Mouse (Mus musculus) embryonic fibroblast, embryonic 13.5 days (primary cell): Measurements from ENCODE around the gene Sfswap. TPM values are rescaled to one million over a fixed set of nuclear protein-coding genes. Genes with fewer than 3 reads are reported as not detected.
A peak's percentile ranks its signal among the peaks of the same experiment; 100 is the strongest.

Experiments used
- H3K27ac ChIP-seq: 2 replicates; pipeline ENCODE4 v1.5.1; 2012; ENCODE audit warnings: low read length, control low read depth, inconsistent platforms; ENCODE audit not compliant: insufficient read depth
- H3K4me1 ChIP-seq: 2 replicates; pipeline ENCODE4 v1.6.1; 2011; ENCODE audit warnings: low read length; ENCODE audit not compliant: control insufficient read depth, insufficient read depth
- H3K4me3 ChIP-seq: 2 replicates; pipeline ENCODE4 v1.5.1; 2011; ENCODE audit warnings: mild to moderate bottlenecking, control low read depth, low read length; ENCODE audit not compliant: insufficient read depth
- CTCF ChIP-seq: IDR thresholded peaks from 2 replicates; pipeline ENCODE4 v1.5.1; 2011; ENCODE audit warnings: mild to moderate bottlenecking, control low read depth, low read length, moderate library complexity, borderline replicate concordance; ENCODE audit not compliant: insufficient read depth
- POLR2A ChIP-seq: IDR thresholded peaks from 2 replicates; pipeline ENCODE4 v1.6.1; 2011; ENCODE audit warnings: low read depth, mild to moderate bottlenecking, control low read depth, low read length, moderate library complexity
- polyA plus RNA-seq: library from polyadenylated mRNA; stranded (reverse); fragments of >200 nt; gene quantifications from 2 replicates; pipeline ENCODE4 v1.2.4, GENCODE M21; 2011; ENCODE audit warnings: low read depth; ENCODE audit not compliant: missing spikeins, insufficient read length

Gene Sfswap
- polyA plus RNA-seq, 1 experiment = 76.7 TPM

DNA sequence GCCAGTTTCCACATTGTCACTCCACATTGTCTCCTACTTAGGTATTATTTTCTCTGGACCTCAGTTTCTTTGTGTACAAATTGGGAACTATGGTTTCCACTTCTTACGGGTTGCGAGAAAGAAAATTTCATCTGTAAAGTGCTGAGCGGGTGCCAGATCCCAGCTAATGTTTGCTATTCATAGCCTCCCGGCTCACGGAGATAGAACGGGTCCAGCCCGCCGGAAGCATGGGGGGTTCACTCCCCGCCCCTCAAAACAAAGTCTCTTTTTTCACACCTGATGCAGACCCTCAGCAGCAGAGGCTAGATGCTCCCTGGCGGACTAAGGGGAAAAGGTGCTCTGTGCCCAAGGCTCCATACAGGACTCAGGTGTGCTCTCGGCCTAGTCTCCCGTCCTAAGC, 82.3 kb downstream of the Sfswap start:
- TF ChIP-seq CTCF = no peak
- no peak for TF ChIP-seq POLR2A
- H3K27ac ChIP-seq = no peak overlapping the region

DNA sequence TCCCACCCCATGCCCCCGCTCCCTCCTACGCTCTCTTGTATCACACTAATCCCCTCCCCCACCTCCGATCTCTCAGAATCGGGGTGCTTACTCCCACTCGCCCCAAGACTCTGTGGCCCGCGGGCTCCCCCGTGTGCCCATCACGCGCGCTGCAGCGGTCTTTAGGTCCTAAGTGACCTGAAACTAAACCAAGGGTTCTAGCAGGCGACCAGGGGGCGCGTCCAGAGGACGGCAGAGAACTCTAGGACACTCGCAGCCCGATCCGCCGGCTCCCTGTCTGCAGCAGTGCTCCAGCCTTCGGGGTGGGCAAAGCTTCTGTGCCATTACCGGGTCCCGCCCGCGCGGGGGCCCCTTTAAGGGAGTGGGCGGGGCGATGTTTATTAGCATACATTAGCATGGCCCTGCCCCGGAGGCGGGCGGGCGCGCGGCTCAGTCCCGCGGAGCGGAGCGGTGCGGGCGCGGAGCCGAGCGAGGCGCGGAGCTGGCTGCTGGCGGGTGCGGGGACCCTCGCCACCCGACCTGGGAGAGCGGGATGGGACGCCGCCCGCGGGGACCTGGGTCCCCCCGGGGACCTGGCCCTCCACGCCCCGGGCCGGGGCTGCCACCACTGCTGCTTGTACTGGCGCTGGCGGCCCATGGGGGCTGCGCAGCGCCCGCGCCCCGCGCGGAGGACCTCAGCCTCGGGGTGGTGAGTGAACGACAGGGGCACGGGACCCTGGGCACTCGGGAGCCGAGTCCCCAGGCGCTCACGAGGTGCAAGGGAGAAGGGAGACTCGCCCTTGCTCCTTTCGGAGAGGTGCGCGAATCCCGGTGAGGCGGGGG, 83.0 kb downstream of the Sfswap start, which contains the start of gene Mmp17:
Gene Mmp17 (plus strand): TSS at position 409 of the 822 bp plus-strand sequence.
- Histone ChIP-seq H3K4me3 (peak within 1 kb of the TSS; percentile 65), H3K27ac (0 out of 2 replicates have a peak within 1 kb of the TSS, but pooled peaks have one; percentile 29), H3K4me1 (no peaks in the 10 kb centered on the region)
- TF ChIP-seq CTCF = peak; percentile 36; the same call in 1 of the 2 replicates
- TF ChIP-seq POLR2A = peak; percentile 52; the same call in 1 of the 2 replicates

More for the DNA sequence above, 82.3 kb downstream of the Sfswap start:
- Histone ChIP-seq H3K4me1 (no peaks in the 10 kb centered on the region), H3K4me3 (peak overlapping the region; percentile 65; the same call in 1 of the 2 replicates)

DNA sequence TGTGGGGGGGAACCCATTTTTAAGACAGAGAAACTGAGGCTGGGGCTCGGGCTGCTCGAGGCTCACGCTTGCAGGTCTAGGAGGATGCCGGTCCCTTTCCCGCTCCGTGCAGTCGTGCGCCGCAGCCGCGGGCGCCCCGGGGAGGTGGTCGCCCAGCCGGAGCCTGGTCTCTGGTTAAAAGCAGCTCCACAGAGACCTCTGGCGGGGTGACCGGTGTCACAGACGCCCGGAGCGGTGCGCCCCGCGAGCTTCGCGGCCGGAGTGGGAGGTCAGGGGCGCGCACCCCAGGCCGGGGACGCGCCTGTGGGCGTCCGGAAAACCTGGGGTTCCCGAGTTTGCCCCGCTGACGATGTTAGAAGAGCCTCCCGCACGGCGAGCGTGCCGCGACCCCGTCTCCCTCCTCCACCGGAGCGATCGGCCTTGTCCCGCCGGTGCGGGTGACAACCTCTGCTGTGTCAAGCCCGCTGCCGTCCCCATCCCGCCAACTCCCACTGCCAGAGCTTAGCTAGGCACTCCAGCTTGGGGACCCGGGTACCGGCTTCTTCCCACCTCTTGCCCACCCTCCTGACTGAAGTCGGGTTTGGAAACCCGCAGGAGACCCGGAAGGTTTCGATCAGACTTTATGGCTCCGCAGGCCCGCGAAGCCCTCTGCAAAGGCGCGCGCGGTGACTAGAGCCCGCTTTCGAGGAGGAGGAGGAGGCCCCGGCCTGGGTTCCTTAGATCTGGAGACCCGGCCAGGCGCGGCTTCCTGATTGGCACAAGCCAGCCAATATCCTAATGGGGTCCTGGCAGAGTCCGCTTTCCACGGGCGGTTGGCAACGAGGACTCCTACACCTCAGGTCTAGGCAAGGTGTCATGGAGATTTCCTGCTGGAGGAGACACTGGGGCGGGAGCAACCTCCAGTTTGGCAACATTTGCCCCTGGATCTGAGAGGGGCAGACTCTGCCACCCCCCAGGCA, 83.8 kb downstream of the Sfswap start:
- H3K4me3 ChIP-seq = peak overlapping the region; percentile 65
- no peaks in the 10 kb centered on the region for H3K4me1 ChIP-seq
- TF ChIP-seq POLR2A (no peak), CTCF (no peak)
- no peak overlapping the region for H3K27ac ChIP-seq

DNA sequence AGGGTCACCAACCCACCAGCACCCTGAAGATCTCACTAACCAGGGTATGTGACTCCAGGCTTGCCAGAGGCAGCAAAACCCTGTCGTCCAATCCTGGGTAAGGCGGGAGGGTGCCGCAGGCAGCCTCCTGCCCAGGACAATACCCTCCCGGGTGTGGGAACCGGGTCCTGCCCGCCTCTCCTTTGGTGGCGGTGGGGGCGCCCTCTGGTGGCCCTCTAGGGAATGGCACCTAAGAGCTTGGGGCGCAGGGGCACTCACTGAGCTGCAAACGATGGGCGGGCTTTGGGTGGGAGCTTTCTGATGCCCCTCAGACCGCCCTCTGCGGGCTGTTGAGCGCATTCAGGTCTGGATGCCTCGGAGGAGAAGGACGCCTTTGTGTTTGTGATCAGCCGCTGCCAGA, 85.0 kb downstream of the Sfswap start:
- Histone ChIP-seq H3K4me1 (no peaks in the 10 kb centered on the region), H3K27ac (no peak overlapping the region), H3K4me3 (no peak overlapping the region)
- TF ChIP-seq CTCF (peak; percentile 47), POLR2A (no peak)

DNA sequence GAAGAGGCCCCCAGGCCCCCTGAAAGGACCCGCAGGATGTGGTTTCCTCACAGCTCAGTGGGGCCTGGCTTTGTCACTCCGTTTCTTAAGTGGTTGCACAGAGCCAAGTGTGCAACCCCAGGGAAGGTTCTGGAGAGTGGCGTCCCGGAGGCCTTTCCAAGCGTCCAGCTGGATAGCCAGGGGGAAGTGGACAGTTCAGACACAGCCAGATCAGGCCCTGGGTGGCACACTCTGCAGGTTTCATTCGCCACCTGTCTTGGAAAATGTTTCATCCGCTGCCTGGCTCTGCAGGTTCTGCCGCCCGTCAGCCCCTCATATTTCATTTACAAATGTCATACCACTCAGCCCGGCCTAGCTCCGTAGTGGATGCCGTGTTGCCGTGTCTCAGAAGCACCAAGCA, 85.5 kb downstream of the Sfswap start:
- H3K4me1 ChIP-seq = no peaks in the 10 kb centered on the region
- no peak overlapping the region for H3K4me3 ChIP-seq
- TF ChIP-seq POLR2A (no peak), CTCF (no peak)
- H3K27ac ChIP-seq = no peak overlapping the region

DNA sequence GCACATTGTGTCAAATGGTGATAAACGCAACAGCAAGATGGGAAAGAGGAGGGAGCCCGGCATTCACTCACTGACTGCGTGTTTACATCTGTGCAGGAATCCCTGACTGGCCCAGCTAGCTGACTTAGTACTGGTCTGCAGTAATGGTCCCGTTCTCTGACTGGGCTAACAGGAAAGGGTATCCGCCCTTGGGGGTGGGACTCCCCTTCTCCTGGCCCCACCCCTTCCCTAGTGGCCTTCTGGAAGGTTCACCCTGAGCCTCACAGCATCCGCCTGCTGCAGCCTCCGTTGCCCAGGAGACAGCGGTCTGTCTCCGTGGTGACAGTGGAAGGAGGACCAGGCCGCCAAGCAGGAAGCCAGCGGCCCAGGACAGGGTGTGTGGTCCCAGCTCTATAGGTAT, 89.9 kb downstream of the Sfswap start:
- no peaks in the 10 kb centered on the region for H3K4me1 ChIP-seq
- TF ChIP-seq POLR2A = no peak
- no peak for TF ChIP-seq CTCF
- no peak overlapping the region for H3K4me3 ChIP-seq

DNA sequence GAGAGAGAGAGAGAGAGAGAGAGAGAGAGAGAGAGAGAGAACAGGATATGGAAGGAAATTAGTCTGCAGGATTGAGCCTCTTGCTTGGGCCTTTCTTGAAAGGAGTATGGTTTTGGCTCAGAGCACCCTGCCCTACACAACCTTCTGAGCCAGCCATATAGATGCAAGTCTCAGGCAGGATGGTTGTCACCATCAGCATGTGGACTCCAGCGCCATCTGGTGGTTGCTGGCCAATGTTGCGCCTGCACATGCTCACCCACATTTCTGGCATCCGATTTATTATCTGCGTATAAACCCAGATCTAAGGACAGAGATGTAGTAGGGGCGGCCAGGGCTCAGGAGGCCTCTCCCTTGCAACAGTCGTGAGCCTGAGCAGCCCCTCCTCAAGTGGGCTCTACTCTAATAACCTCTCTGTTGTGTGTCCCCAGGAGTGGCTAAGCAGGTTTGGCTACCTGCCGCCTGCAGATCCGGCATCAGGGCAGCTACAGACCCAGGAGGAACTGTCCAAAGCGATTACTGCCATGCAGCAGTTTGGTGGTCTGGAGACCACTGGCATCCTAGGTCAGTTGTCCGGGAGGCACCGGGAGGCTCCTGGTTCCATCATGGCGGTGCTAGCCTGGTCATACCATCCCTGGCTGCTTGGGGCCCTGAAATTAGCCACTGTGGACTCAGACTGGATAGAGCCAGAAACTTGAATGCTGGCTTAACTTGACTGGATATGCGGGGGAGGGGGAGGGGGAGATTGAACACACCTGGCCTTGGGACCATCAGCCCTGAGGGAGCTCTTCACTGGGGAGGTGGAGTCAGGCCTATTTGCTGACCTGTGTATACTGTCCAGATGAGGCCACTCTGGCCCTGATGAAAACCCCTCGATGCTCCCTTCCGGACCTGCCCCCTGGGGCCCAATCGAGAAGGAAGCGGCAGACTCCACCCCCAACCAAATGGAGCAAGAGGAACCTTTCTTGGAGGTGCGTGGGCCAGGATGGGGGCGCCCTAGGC, 93.4 kb downstream of the Sfswap start:
- TF ChIP-seq POLR2A = no peak
- TF ChIP-seq CTCF = peak; percentile 99
- Histone ChIP-seq H3K4me1 (no peaks in the 10 kb centered on the region), H3K27ac (no peak overlapping the region), H3K4me3 (no peak overlapping the region)

More for the DNA sequence above, 89.9 kb downstream of the Sfswap start:
- H3K27ac ChIP-seq = no peak overlapping the region

DNA sequence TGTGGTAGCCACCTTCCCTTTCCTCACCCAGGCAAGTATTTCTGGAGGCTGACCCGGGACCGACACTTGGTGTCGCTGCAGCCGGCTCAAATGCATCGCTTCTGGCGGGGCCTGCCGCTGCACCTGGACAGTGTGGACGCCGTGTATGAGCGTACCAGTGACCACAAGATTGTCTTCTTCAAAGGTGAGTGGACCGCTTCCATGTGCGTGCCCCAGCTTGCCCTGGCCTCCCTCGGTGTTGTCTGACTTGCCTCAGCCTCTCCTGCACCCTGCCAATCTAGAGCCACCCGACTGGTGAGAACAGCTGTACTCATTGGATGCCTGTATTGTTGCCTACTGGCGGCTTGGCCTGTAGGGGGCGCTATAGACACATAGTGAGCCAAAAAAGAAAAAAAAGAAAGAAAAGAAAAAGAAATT, 101.1 kb downstream of the Sfswap start:
- Histone ChIP-seq H3K4me3 (no peak overlapping the region), H3K4me1 (no peaks in the 10 kb centered on the region), H3K27ac (no peak overlapping the region)
- no peak for TF ChIP-seq CTCF
